Comparison of ENCODE assay signal across 21 mouse cellular contexts in the genomic region with DNA sequence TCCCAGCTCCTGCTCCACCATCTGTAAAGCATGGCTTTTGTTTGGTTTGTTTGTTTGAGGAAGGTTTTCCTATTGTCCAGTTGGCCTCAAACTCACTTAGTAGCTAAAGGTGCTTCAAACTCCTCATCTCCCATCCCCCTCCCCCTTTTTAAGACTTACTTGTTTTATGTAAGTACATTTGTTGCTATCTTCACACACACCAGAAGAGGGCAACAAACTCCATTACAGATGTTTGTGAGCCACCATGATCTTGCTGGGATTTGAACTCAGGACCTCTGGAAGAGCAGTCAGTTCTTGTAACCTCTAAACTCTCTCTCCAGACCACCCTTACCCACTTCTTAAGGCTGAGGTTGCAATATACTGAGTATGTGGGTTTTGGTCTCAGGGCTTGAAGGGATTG. TPM values are rescaled to one million over a fixed set of nuclear protein-coding genes. Genes with fewer than 3 reads are reported as not detected.
DNase-seq lines count a peak whose midpoint lies in the region; ATAC-seq and TF ChIP-seq lines count a peak whose summit lies in the region.
"Had no signal": no experiment of that assay in that cellular context is flagged by ENCODE, and none has a peak within 500 bp of the region (broad histone marks: within the 10 kb centered on the region; RNA-seq: fewer than 3 reads in every experiment).

No protein-coding gene starts in this region.

- no peak overlapping the region for H3K9ac ChIP-seq in hindbrain, embryonic 12.5 days
- no peak overlapping the region for H3K9ac ChIP-seq in lung, embryonic 14.5 days
- no peak overlapping the region for H3K9ac ChIP-seq in MEL (ENCODE audit: control insufficient read depth, low read depth, low read length, poor library complexity, severe bottlenecking)
- H3K9ac ChIP-seq: hindbrain, embryonic 13.5 days; lung, embryonic 15.5 days; neural tube, embryonic 12.5 days had no signal

- DNase-seq in hindbrain, embryonic 10.5 days (ENCODE audit: low spot score): no peak
- no peak for DNase-seq in lung, embryonic 14.5 days
- no peak for DNase-seq in lung, adult 18-20 months
- DNase-seq in MEL (ENCODE audit: low read depth, low spot score): peak; percentile 17
- peak; percentile 27 for DNase-seq in skeletal muscle tissue, adult 2 months (ENCODE audit: low read depth, low spot score)
- DNase-seq in c-Kit-positive CD71-positive TER-119-positive erythroid progenitor cells, embryonic 14.5 days (ENCODE audit: low spot score): no peak
- DNase-seq in thymus, postnatal 14 days: no peak
- DNase-seq: adrenal gland, adult 8-10 months; cerebellum, adult 18-20 months; cerebellum, postnatal 25 days; gastrocnemius, postnatal 25 days; kidney, postnatal 14 days; right cerebral cortex, postnatal 4 days had no signal

- no peak for TF ChIP-seq POLR2A in MEL (IDR thresholded peaks at IDR 0.05; ENCODE audit: control insufficient read depth in 1 of 2, insufficient read depth in 1 of 2, low read depth in 1 of 2, low read length in 2 of 2, poor library complexity in 1 of 2)

- no peak overlapping the region for H3K4me3 ChIP-seq in hindbrain, embryonic 10.5 days
- H3K4me3 ChIP-seq in hindbrain, embryonic 12.5 days: no peak overlapping the region
- no peak overlapping the region for H3K4me3 ChIP-seq in lung, embryonic 14.5 days (ENCODE audit: low read depth, low read length)
- no peak overlapping the region for H3K4me3 ChIP-seq in MEL (ENCODE audit: control insufficient read depth in 1 of 2, insufficient read depth in 1 of 2, low read depth in 2 of 2, low read length in 2 of 2)
- H3K4me3 ChIP-seq: hindbrain, embryonic 13.5 days; limb, embryonic 10.5 days; lung, embryonic 15.5 days; neural tube, embryonic 12.5 days had no signal

- no peaks in the 10 kb centered on the region for H3K27me3 ChIP-seq in hindbrain, embryonic 10.5 days (ENCODE audit: insufficient read depth, poor library complexity, severe bottlenecking)
- H3K27me3 ChIP-seq in hindbrain, embryonic 12.5 days: no peaks in the 10 kb centered on the region
- H3K27me3 ChIP-seq in lung, embryonic 14.5 days (ENCODE audit: insufficient read depth, low read length): no peaks in the 10 kb centered on the region
- peaks cover 0 to 8% of the 10 kb centered on the region in 2 experiments; a peak in 2 of 4 replicates for H3K27me3 ChIP-seq in MEL (ENCODE audit: control insufficient read depth in 1 of 2, insufficient read depth in 2 of 2, low read length in 2 of 2)
- H3K27me3 ChIP-seq: hindbrain, embryonic 13.5 days; lung, embryonic 15.5 days; neural tube, embryonic 12.5 days had no signal

- no peak for ATAC-seq in hindbrain, embryonic 12.5 days (ENCODE audit: low FRiP score)
- no peak for ATAC-seq in lung, embryonic 14.5 days (ENCODE audit: insufficient read depth)
- ATAC-seq: intestine, embryonic 16.5 days had no signal

- TF ChIP-seq RAD21 in MEL (IDR thresholded peaks at IDR 0.05; ENCODE audit: low read depth, low read length): no peak

- H3K79me2 ChIP-seq in MEL (ENCODE audit: control insufficient read depth, insufficient read depth, low read length, poor library complexity): no peaks in the 10 kb centered on the region

- no peak for TF ChIP-seq EP300 in MEL (IDR thresholded peaks at IDR 0.05; ENCODE audit: low read depth in 1 of 2, low read length in 2 of 2)

- peak overlapping the region; percentile 83; the same call in 1 of the 2 replicates for H3K27ac ChIP-seq in hindbrain, embryonic 10.5 days
- no peak overlapping the region for H3K27ac ChIP-seq in hindbrain, embryonic 12.5 days
- no peak overlapping the region for H3K27ac ChIP-seq in lung, embryonic 14.5 days (ENCODE audit: low read depth)
- H3K27ac ChIP-seq in MEL (ENCODE audit: control insufficient read depth, low read depth, low read length): no peak overlapping the region
- H3K27ac ChIP-seq: hindbrain, embryonic 13.5 days; limb, embryonic 10.5 days; lung, embryonic 15.5 days; neural tube, embryonic 12.5 days had no signal

- TF ChIP-seq CTCF in lung, embryonic 14.5 days (IDR thresholded peaks at IDR 0.05; ENCODE audit: low read depth): 0 out of 2 replicates have a peak, but pooled peaks have one; percentile 5
- TF ChIP-seq CTCF in MEL (IDR thresholded peaks at IDR 0.05 in 2 of 3, conservative IDR thresholded peaks at IDR 0.05 in 1 of 3; ENCODE audit: control insufficient read depth in 1 of 3, insufficient read depth in 1 of 3, low read depth in 2 of 3, low read length in 3 of 3, poor library complexity in 1 of 3, severe bottlenecking in 1 of 3): no peak; a peak in 1 of 6 replicates

- H3K4me2 ChIP-seq in hindbrain, embryonic 12.5 days (replicated peaks): no peak overlapping the region
- H3K4me2 ChIP-seq in lung, embryonic 14.5 days: no peak overlapping the region
- H3K4me2 ChIP-seq: hindbrain, embryonic 13.5 days; liver, embryonic 11.5 days; lung, embryonic 15.5 days; midbrain, embryonic 11.5 days; neural tube, embryonic 12.5 days had no signal

- no peaks in the 10 kb centered on the region for H3K9me3 ChIP-seq in hindbrain, embryonic 10.5 days
- no peaks in the 10 kb centered on the region for H3K9me3 ChIP-seq in hindbrain, embryonic 12.5 days (replicated peaks)
- H3K9me3 ChIP-seq in lung, embryonic 14.5 days (ENCODE audit: low read depth, low read length): no peaks in the 10 kb centered on the region
- no peaks in the 10 kb centered on the region for H3K9me3 ChIP-seq in MEL (replicated peaks; ENCODE audit: insufficient read depth, low read length)
- H3K9me3 ChIP-seq: hindbrain, embryonic 13.5 days; limb, embryonic 10.5 days; lung, embryonic 15.5 days; neural tube, embryonic 12.5 days had no signal

- no peaks in the 10 kb centered on the region for H3K36me3 ChIP-seq in hindbrain, embryonic 10.5 days
- H3K36me3 ChIP-seq in hindbrain, embryonic 12.5 days: no peaks in the 10 kb centered on the region
- H3K36me3 ChIP-seq in lung, embryonic 14.5 days (ENCODE audit: insufficient read depth): no peaks in the 10 kb centered on the region
- no peaks in the 10 kb centered on the region for H3K36me3 ChIP-seq in MEL (ENCODE audit: control insufficient read depth in 1 of 2, insufficient read depth in 2 of 2, low read length in 2 of 2)
- H3K36me3 ChIP-seq: hindbrain, embryonic 13.5 days; limb, embryonic 10.5 days; lung, embryonic 15.5 days; neural tube, embryonic 12.5 days had no signal

- H3K4me1 ChIP-seq in hindbrain, embryonic 10.5 days (replicated peaks): peaks cover 55% of the 10 kb centered on the region
- peaks cover 28% of the 10 kb centered on the region for H3K4me1 ChIP-seq in hindbrain, embryonic 12.5 days
- peaks cover 8% of the 10 kb centered on the region; the same call in 1 of the 2 replicates for H3K4me1 ChIP-seq in lung, embryonic 14.5 days (ENCODE audit: insufficient read depth)
- H3K4me1 ChIP-seq in MEL (ENCODE audit: control insufficient read depth in 1 of 2, insufficient read depth in 2 of 2, low read length in 2 of 2): no peaks in the 10 kb centered on the region
- H3K4me1 ChIP-seq: limb, embryonic 10.5 days had no signal

TF ChIP-seq in MEL, 35 proteins besides CTCF, POLR2A, EP300 and RAD21:
- TF ChIP-seq SMC3 (IDR thresholded peaks at IDR 0.05; ENCODE audit: low read depth, low read length): no peak
- TF ChIP-seq USF1 (IDR thresholded peaks at IDR 0.05; ENCODE audit: low read depth, low read length): no peak
- TF ChIP-seq BHLHE40 (IDR thresholded peaks at IDR 0.05; ENCODE audit: borderline replicate concordance, low read depth, low read length): no peak
- no peak for TF ChIP-seq POLR2AphosphoS5 (IDR thresholded peaks at IDR 0.05; ENCODE audit: borderline replicate concordance, low read depth, low read length)
- no peak for TF ChIP-seq GATA1 (IDR thresholded peaks at IDR 0.05; ENCODE audit: low read depth, low read length)
- TF ChIP-seq MAX (IDR thresholded peaks at IDR 0.05; ENCODE audit: low read length): no peak
- no peak for TF ChIP-seq ETS1 (IDR thresholded peaks at IDR 0.05; ENCODE audit: low read depth, low read length)
- no peak for TF ChIP-seq MYC (IDR thresholded peaks at IDR 0.05; ENCODE audit: low read depth, low read length)

RNA-seq across cellular contexts. Expression of a gene that starts 42.0 kb away (rescaled TPM):
- 105 and 137 TPM in 2 replicates for polyA plus RNA-seq in hindbrain, embryonic 10.5 days (2016; fragmentation: Nextera tagmentation; extraction: Ambion mirVana)
- polyA plus RNA-seq in hindbrain, embryonic 12.5 days (2016; fragmentation: Nextera tagmentation; extraction: Ambion mirVana): 99.2 and 108 TPM in 2 replicates
- 89.8 and 95.9 TPM in 2 replicates for polyA plus RNA-seq in lung, embryonic 14.5 days (2014; fragmentation: Nextera tagmentation; extraction: Ambion mirVana)
- total RNA-seq in MEL (2012; rRNA removed): 40.3 and 46.8 TPM in 2 replicates
- polyA plus RNA-seq in MEL (2012; ENCODE audit: insufficient read depth in 1 of 2, insufficient read length in 2 of 2, low read depth in 1 of 2, low replicate concordance in 2 of 2, missing spikeins in 1 of 2): 10 to 100 TPM in 1 of 2 experiments, not detected in 1; 66.9 TPM

RNA-seq across cellular contexts. Expression of a gene that starts 42.5 kb away (rescaled TPM):
- 6.7 and 9.6 TPM in 2 replicates for polyA plus RNA-seq in hindbrain, embryonic 10.5 days (2016; fragmentation: Nextera tagmentation; extraction: Ambion mirVana)
- 4.6 and 4.9 TPM in 2 replicates for polyA plus RNA-seq in hindbrain, embryonic 12.5 days (2016; fragmentation: Nextera tagmentation; extraction: Ambion mirVana)
- 3.1 and 3.2 TPM in 2 replicates for polyA plus RNA-seq in lung, embryonic 14.5 days (2014; fragmentation: Nextera tagmentation; extraction: Ambion mirVana)
- total RNA-seq in MEL (2012; rRNA removed): 0.20 and 0.39 TPM in 2 replicates
- under 1 TPM in 1 of 2 experiments, not detected in 1; 0.40 TPM for polyA plus RNA-seq in MEL (2012; ENCODE audit: insufficient read depth in 1 of 2, insufficient read length in 2 of 2, low read depth in 1 of 2, low replicate concordance in 2 of 2, missing spikeins in 1 of 2)

Comparison
In these comparisons a context has a peak if more than half of its experiments do, and no peak if none do; other contexts are left out.
1. DNase-seq: peak in MEL (single experiment) and skeletal muscle tissue, adult 2 months (single experiment); none in hindbrain, embryonic 10.5 days (single experiment), lung, embryonic 14.5 days (single experiment), lung, adult 18-20 months (0 of 2), c-Kit-positive CD71-positive TER-119-positive erythroid progenitor cells, embryonic 14.5 days (single experiment) and thymus, postnatal 14 days (single experiment).